Mouse (Mus musculus) forelimb bud, embryonic 11.5 days (tissue): Measurements from ENCODE around the gene Olfr1170.

ENCODE experiments used
- DNase-seq: peaks from one replicate; pipeline ENCODE4 v3.0.0-alpha.2; 2012; ENCODE audit warnings: low read depth, low spot score

Gene Olfr1170

DNA sequence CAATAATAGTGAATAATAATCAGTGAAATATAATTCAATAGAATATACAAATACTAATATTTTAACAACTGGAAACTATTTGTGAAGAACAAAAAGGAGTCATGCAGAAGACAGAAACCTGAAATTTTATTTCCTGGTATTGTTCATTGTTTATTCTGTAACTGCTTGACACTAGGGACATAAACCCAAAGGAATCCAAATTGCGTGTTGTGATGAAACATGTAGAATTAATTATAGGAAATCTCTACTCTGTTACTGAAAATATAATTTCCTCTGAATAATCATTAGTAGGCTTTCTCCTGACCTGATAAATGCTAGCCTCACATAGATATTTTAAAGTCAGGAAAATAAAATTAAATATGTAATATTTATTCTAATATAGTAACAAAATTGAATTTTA lies at the start of gene Olfr1170:
Gene Olfr1170, minus strand, starts transcription at position 101 of the 400 bp plus-strand sequence.
- DNase-seq, result no peak

DNA sequence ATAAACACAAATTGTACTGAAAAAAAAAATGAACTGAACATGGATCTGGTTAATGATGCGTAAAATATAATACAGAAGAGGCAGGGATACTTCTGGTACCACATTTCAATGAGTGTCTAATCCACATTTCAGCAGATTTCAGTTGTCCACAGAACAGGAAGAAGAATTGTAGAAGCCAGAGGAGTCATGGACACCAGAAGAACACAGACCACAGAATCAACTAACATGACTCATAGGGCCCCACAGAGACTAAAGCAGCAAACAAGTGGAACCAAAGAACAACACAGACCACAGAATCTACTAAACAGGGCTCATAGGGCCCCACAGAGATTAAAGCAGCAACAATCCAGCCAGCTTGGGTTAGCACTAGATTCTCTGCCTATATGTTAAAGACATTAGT lies 7.3 kb downstream of the Olfr1170 start:
- DNase-seq, result no peak

DNA sequence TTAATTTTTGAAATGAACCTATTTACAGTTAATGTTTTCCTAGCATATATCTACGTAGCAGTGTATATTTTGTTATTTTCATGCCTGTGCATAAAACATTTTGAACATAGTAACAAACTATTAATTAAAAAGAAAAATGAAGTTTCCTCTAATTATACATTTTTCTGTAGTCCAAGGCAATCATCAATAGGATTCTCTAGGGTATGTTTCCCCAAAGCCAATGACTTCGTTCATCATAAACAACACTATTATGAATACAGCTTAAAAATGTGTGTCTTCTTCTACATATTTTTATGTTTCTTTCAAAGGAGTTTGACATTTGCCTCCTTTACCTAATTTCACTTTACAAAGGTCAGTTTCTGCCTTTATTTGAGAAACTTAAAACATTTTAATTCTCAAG lies 46.6 kb downstream of the Olfr1170 start, which contains the start of gene Olfr1168:
Gene Olfr1168, plus strand, starts transcription at position 301 of the 400 bp plus-strand sequence.
- DNase-seq, result no peak
